In the genomic region with DNA sequence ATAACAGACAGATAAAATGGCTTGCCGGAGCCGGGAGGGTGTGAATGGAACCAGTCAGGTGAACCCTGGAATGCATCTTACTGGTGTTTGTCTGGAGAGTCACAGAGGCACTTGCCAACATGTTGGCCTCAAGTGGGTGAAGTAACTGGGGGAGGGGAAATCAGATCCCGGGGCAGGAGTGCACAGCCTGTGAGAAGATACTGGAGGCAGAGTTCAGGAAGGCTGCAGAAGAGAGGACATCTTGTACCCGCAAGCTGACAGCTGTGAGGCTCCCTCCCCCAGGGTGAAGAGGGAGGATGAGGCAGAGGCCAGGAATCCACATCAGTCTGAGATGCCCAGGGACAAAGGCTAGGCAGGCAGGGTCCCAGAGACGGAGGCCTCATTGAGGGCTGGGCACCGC, we compare ENCODE assay signal across 14 mouse cellular contexts.
A peak's percentile ranks its signal among the peaks of the same experiment; 100 is the strongest.
DNase-seq lines count a peak whose midpoint lies in the region; TF ChIP-seq lines count a peak whose summit lies in the region.
"Had no signal": no experiment of that assay in that cellular context is flagged by ENCODE, and none has a peak within 500 bp of the region (broad histone marks: within the 10 kb centered on the region; RNA-seq: fewer than 3 reads in every experiment).

No protein-coding gene starts in this region.

- no peak for TF ChIP-seq POLR2A in heart, adult 2 months (IDR thresholded peaks at IDR 0.05; ENCODE audit: insufficient read depth, low read depth, low read length)

- no peaks in the 10 kb centered on the region for H3K79me2 ChIP-seq in heart, adult 2 months (replicated peaks; ENCODE audit: control insufficient read depth, insufficient read depth, low read length)

- no peak for TF ChIP-seq CTCF in heart, adult 2 months (IDR thresholded peaks at IDR 0.05)

- peaks cover 4% of the 10 kb centered on the region for H3K4me1 ChIP-seq in heart, adult 2 months (ENCODE audit: control insufficient read depth, insufficient read depth, low read length)
- H3K4me1 ChIP-seq: forebrain, embryonic 15.5 days had no signal

- no peak for DNase-seq in heart, adult 2 months
- DNase-seq in heart, adult 9 months (ENCODE audit: low spot score in 2 of 2): no peak
- peak; percentile 54 for DNase-seq in kidney, adult 11 months
- no peak for DNase-seq in kidney, postnatal 10 days
- DNase-seq in ZHBTc4 (ENCODE audit: low read depth, low spot score): peak; percentile 56
- DNase-seq in lung, postnatal 14 days: peak; percentile 44
- no peak for DNase-seq in testis, postnatal 10 days (ENCODE audit: low spot score)
- DNase-seq in thymus, postnatal 25 days: no peak
- DNase-seq: cerebellum, postnatal 14 days; gastrocnemius, adult 2 months had no signal

- H3K27ac ChIP-seq in heart, adult 2 months: peak overlapping the region; percentile 55; the same call in 1 of the 2 replicates
- H3K27ac ChIP-seq: forebrain, embryonic 15.5 days; gastrocnemius, adult 2 months; liver, embryonic 15.5 days; neural tube, embryonic 15.5 days had no signal

- no peak overlapping the region for H3K4me3 ChIP-seq in heart, adult 2 months
- H3K4me3 ChIP-seq: forebrain, embryonic 15.5 days; gastrocnemius, adult 2 months; hindbrain, embryonic 10.5 days; liver, embryonic 15.5 days; neural tube, embryonic 15.5 days had no signal

- H3K9ac ChIP-seq in heart, adult 2 months (ENCODE audit: low read depth, low read length): no peak overlapping the region
- H3K9ac ChIP-seq: forebrain, embryonic 15.5 days; liver, embryonic 15.5 days; neural tube, embryonic 15.5 days had no signal

- TF ChIP-seq EP300 in heart, adult 2 months (IDR thresholded peaks at IDR 0.05; ENCODE audit: insufficient read depth, low read depth, low read length): 0 out of 2 replicates have a peak, but pooled peaks have one; percentile 11

- WGBS in heart, adult 2 months: 66% methylated on average over 6 of the region's 6 CpGs

- no peaks in the 10 kb centered on the region for H3K36me3 ChIP-seq in heart, adult 2 months (ENCODE audit: control insufficient read depth, insufficient read depth, low read length)
- H3K36me3 ChIP-seq: forebrain, embryonic 15.5 days; hindbrain, embryonic 10.5 days; liver, embryonic 15.5 days; neural tube, embryonic 15.5 days had no signal

- intact Hi-C loops in heart, adult 2 months (cut with DNase I): no loop called here

- no peaks in the 10 kb centered on the region for H3K27me3 ChIP-seq in heart, adult 2 months (ENCODE audit: control insufficient read depth, insufficient read depth, low read length)
- H3K27me3 ChIP-seq: forebrain, embryonic 15.5 days; liver, embryonic 15.5 days; neural tube, embryonic 15.5 days had no signal

Comparison
In these comparisons a context has a peak if more than half of its experiments do, and no peak if none do; other contexts are left out.
1. DNase-seq: peak in kidney, adult 11 months (single experiment), ZHBTc4 (single experiment) and lung, postnatal 14 days (single experiment); none in heart, adult 2 months (0 of 2), heart, adult 9 months (0 of 2), kidney, postnatal 10 days (single experiment), testis, postnatal 10 days (single experiment) and thymus, postnatal 25 days (single experiment).